Mouse (Mus musculus) heart, adult 2 months (tissue): Measurements from ENCODE around the gene Zfp367.

Experiments used
- CTCF ChIP-seq: fragments of 200-600 bp; IDR thresholded peaks from 2 replicates; pipeline ENCODE4 v1.8.1; 2022; ENCODE audit warnings: antibody characterized with exemption, mild to moderate bottlenecking, moderate library complexity
- POLR2A ChIP-seq: fragments of 200-500 bp; IDR thresholded peaks from 2 replicates; pipeline ENCODE4 v1.6.1; 2011; ENCODE audit warnings: mild to moderate bottlenecking, low read depth, low read length, control low read depth; ENCODE audit not compliant: insufficient read depth

GRCm38 (mm10) chr13:64161916-64162611, 9.1 kb upstream of the Zfp367 start:
- TF ChIP-seq CTCF: no peak; the same call in 1 of the 2 replicates
- no peak for TF ChIP-seq POLR2A
